Mouse (Mus musculus) cerebellum, postnatal 4 days (tissue): ENCODE results near the gene Htra1.

ENCODE experiments used
- DNase-seq, 2 experiments: peaks; one replicate each; pipeline ENCODE4 v3.0.0; 2022; ENCODE audit warnings: low spot score in 2 of 2, mixed read lengths in 1 of 2

Htra1 gene

GRCm38 (mm10) chr7:130935793-130936471, at the start of gene Htra1:
Gene Htra1, plus strand, starts transcription at chr7:130936111.
- DNase-seq, result peak; percentile 51 to 54

DNA sequence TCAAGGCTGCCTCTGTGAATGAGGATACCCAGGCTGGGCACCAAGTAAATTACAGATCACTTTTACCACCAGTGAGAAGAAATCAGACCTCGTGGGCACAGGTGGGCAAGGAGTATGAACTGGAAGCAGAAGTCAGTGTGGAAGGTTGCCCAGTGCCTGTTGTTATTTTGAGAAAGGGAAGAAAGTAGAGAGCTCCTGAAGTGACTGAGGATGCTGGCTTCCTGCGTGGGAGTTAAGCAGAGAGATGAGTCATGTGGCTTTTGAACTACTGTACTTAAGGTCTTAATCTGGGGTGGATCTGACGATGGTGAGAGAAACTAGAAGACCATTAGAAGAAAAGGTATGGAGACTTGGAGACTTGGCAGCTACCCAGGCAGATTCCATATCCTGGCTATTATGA, 49.7 kb upstream of the Htra1 start:
- no peak for DNase-seq

DNA sequence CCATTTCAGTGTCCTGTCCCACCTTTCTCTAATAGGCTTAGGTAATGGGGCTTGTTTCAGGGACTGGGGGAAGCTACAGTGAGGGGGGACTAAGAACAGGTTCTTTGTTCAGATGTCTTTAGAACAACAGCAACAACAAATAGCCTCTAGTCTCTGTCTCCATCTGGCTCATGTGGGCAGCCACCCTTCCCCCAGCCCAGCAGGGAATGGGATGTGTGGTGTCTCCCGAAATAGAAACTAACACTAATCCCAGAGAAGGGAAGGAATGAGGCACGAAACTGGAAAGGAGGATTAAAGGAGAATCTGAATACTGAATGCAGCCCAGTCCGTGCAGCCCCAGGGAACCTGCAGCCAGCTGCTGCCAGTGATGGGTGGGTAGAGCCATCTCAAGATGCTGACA, 48.0 kb upstream of the Htra1 start:
- DNase-seq, result no peak

DNA sequence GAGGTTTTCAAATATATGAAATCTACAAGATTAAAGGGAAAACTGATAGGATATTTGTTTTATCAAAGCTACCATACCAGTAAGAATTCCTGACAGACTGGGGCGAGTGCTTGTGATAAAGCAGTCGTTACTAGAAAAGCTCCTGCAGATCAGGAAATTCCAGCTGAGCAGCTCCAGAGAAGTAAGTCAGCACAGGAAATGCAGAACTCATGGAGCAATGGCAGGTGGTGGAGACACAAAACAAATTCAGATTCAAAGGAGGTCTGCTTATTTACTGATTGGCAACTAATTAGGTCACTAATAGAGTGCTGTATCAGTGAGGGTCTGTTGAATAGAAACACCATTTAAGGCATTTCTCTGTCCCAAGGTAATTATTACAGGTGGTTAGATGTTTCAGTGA, 45.0 kb upstream of the Htra1 start:
- no peak for DNase-seq

- no peak for DNase-seq
Observed at GRCm38 (mm10) chr7:130892973-130893372, 42.9 kb upstream of the Htra1 start.

DNA sequence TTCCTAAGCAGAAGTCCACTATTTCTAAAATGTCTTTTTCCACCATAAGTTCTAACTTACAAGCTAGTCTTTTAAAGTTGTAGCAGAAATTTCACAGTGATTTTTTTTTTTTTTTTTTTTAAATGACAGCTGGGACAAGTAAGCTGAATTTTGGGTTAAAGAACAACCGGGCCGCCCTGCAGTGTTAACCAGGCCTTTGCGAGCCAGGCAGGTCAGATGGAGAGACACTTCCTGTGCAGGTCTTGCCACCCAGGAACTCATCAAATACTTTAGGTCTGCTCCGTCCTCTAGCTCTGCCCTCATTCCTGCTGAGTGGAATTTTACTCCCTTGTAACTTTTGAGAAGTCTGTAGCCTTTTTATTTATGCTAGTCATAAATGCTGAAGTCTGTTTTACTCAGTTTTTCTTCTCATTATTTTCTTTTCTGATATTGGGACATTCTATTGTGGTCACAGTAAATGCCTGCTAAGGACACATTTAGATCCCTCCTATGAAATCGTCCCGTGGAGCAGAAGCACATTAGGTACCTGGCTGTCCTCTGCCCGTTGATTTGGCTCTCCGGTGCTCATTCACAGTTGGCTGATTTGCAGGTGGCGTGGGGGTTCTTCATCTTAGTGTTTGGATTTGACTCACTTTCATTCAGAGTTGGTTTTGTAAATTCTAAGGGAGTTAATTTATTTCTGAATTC, 40.8 kb upstream of the Htra1 start:
- no peak for DNase-seq

DNA sequence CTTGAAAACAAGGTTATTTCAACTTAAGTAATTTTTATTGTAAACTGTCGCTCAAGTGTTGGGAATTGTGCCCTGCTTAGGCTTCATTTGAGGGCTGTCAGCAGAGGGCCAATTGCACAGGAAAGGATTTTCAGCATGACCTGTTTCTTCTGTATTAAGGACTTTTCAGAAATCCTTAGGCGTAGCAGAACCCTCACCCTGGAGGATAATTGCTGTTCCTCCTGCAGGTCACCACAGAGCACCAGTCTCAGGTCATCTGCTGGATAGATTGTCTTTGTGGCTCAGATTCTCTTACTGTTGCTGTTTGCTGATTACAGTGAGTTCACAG, 40.3 kb upstream of the Htra1 start:
- DNase-seq, result no peak

GRCm38 (mm10) chr7:130896064-130896463, 39.8 kb upstream of the Htra1 start:
- no peak for DNase-seq

GRCm38 (mm10) chr7:130897201-130897600, 38.7 kb upstream of the Htra1 start:
- DNase-seq, result no peak

GRCm38 (mm10) chr7:130898373-130898772, 37.5 kb upstream of the Htra1 start:
- DNase-seq, result no peak

DNA sequence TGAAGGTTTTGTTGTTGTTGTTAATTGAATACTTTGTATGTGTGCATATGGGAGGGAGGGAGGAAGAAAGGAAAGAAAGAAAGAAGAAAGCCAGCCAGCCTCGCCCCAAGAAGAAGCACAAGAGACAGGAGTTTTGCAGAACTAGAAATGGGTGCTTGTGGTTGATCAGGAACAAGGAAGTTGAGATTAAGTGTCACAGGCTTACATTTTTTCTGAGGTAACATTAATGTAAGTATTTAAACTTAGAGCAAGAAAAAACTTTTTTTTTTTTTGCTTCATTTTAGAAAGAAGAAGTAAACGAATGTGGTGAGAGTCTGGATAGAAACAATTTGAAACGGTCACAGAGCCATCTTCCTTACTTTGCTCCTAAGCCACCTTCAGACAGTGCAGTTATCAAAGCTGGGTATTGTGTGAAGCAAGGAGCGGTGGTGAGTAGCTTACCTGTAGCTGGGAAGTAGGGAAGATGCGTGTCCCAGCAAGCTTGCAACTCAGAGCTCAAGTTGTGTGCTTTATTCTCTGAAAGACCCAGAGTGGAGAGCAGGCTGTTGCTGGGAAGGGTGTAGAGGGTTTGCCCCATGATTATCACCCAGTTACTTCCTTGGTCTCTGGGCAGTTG, 35.6 kb upstream of the Htra1 start:
- no peak for DNase-seq

DNA sequence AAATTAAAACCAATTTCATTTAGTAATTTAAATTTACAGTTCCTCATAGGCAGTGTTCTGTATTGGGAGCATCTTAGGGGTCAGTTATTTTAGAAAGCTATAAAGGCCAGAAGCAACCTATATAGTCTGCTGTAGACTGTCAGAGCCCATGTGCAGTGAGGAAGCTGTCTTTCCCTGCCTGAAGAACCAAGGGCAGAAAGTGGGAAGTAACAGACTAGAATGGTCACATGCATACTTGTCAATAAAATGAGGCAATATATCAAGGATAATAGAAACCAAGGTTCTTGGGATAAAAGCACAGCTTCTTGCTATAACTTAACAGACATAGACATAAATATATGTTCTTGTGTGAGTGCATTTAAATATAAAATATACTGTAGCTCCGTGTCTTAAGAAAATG, 33.0 kb upstream of the Htra1 start:
- no peak for DNase-seq

DNA sequence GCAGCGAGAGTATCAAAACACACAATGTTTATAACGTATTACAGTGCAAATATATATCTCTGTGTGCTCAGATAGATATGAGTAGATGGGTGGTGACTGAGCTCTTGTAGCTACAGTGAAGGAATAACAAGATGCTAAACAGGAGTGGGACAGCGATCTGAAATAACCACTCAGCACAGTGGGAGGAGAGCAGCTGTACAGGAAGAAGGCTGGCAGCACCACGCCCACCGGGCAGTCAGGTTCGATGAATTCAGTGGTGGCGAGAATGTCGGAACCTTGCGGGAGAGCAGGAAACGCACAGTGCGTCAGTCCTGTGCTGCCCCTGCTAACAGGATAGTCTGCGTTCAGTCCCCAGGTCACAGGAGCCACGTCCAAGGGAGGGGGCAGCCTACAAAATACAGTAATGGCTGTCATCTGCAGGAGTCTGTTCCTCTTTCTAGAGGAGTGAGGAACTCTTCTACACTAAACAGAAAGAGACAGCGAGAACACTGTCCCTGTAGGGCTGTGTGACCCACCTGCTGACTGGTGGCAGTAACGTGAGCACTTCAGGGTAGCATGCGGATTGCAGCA, 32.3 kb upstream of the Htra1 start:
- no peak for DNase-seq

DNA sequence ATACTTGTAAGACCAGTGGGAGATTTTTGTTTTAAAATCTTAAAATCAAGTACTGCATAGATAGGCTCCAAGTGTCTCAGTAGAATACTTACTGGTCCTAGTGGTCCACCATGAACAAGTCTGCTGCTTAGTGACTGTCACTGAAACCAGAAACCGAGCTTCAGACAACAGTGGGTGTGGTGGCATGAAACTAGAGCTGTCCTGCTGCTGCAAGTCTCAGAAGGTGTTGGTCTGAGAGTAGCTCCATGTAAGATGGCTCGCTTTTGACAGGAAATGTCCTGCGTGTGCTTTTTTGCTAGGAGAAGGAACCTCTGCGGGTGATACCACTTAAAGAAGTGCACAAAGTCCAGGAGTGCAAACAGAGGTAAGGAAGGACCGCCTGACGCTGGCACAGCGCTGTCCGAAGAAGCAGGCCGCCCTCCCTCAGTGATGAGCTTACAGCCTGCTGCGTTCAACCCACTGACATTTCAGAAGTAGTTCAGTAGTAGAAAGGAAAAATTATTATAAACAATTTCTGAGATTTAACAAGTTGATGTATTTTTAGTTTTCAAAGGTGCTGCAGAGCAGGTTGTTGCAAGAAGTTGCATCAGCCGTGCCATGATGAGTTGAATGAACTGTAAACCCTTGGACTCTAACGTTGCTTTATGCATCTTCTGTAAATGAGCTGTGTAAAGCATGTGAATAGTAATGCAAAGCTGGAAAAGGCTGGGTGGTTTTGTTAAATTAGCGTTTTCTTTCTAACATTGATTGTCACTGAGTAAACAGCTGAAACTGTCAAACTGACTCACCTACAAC, 31.1 kb upstream of the Htra1 start:
- no peak for DNase-seq

GRCm38 (mm10) chr7:130910841-130911240, 25.1 kb upstream of the Htra1 start:
- no peak for DNase-seq

DNA sequence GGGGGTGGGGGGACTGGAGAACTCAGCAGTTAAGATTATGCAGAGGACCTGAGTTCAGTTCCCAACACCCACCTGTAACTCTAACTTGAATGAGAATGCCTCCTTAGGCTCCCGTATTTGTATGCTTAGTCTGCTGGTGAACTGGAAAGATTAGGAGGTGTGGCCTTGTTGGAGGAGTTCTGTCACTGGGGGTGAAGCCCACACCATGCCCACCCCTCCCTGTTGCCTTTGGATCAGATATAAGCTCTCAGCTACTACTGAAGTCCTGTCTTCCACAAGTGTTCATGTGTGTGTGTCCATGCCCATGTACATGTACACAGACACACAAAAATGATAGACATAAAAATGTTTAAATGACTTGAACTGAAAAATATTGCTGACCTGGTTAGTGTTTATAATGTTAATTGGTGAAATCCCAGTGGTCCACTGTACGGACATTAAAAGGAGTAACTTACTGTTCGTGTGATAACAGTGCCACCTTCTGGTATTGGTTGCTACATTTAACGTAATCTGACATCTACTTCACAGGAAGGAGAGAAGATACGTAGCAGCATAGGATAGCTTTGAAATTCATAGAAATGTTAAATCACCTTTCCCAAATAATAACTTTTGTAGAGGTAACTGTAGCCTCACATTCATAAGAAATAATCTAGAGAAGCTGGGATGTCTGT, 21.1 kb upstream of the Htra1 start:
- DNase-seq, result no peak

GRCm38 (mm10) chr7:130918260-130918659, 17.7 kb upstream of the Htra1 start:
- no peak for DNase-seq

DNA sequence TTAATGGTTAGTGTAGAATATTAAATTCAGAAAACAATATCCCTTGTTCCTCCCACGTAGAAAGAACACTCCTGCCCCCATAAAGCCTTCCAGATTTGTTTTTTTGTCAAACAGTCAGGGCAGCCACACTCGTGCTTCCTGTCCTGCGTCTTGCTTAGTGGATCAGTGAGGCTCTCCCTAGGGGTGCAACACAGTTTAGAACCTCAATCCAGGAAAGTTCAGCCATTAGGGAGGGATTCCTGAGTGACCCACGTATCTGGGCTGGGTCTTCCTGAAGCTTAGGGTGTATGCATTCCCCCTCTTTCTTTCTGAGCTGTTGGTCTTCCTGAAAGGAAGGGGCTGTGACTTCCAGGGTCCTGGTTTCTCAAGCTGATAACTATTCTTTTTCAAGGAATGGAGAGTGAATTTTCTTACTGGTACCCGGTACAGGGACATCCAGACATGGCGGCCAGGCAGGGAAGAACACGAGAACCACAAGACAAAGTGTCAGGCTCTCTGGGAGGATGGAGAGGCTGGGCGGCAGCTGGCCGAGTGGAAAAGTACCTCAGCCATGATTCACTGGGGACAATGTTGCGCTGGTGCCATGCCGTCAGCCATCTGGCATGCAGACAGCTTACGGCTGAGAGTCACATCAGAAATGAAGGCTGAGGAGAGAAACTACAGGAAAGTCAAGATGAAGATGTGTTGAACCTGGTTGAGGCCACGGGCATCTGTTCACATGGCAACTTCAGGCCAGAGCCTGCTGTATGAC, 12.8 kb upstream of the Htra1 start:
- peak in 1 of 2 experiments; percentile 64 for DNase-seq

GRCm38 (mm10) chr7:130930401-130930800, 5.5 kb upstream of the Htra1 start:
- DNase-seq, result no peak

DNA sequence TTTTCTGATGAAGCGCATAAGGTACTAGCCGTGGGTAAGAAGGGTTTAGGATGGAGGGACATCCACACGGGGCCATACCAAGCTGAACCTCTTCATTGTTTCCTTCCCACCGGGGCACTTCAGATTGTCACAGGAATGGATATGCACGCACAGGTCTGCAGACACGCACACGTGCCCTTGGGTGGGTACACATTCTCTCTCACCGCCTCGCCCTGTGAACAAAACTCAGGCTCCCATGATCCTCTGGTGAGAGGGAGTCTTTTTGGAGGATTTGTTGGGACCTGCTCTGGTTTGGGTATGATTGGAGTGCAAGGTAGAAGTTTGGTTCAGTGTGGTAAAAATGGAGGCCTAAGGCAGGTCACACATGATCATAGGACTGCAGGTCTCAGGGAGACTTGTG, 3.0 kb upstream of the Htra1 start:
- DNase-seq, result no peak

GRCm38 (mm10) chr7:130934654-130935053, 1.3 kb upstream of the Htra1 start:
- no peak for DNase-seq
